Mouse (Mus musculus): ENCODE measurements around the gene Copz2. TPM values are rescaled to one million over a fixed set of nuclear protein-coding genes. Genes with fewer than 3 reads are reported as not detected.
A peak's percentile ranks its signal among the peaks of the same experiment; 100 is the strongest.

The Copz2 gene
- polyA plus RNA-seq, 1 experiment from 2014 or later = 27.8 TPM

DNA sequence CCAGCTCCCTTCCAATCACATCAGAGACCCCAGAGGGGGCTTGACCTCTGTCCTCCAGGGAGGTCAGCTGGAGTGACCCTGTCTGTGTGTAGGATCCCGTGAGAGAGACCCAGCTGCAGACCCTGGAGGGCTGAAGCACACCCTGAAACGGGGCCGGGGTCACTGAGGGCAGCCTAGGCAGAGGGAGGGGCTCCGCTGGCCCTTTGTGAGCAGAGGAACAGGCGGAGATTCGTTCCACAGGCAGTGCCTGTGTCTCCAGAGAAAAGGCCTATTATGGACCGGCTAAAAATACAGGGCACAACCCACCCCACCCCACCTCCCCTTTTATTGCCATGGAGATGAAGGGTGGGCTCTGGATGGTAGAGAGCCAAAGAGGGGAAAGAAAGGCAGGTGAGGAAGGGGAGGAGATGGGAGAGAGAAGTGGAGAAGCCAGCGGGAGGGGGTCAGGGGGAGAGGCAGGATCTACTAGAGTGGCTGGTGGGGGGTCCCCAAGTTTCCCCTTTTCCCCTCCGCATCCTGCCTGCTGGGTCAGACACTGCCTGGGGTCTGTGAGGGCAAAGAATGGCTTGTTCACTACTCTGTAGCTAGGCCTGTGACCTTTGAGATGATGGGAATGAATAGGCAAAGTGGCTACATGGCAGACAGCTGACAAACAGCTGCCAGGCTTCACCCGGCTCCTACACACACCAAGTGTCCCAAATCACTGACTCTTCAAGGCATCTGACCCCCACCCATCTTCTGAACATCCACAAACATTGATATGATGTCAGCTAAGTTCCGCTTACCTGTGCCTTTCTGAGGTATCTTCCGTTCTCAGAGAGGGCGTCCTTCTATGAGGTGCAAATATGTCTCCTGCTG lies 50.0 kb downstream of the Copz2 start:
- H3K4me2 ChIP-seq = peak overlapping the region; percentile 41
- H3K9me3 ChIP-seq = no peaks in the 10 kb centered on the region
- peaks cover 80% of the 10 kb centered on the region for H3K4me1 ChIP-seq
- no peaks in the 10 kb centered on the region for H3K27me3 ChIP-seq
- ATAC-seq (ENCODE audit: low FRiP score) = peak; percentile 65
- no peak overlapping the region for H3K4me3 ChIP-seq (replicated peaks)
- peak overlapping the region; percentile 98 for H3K27ac ChIP-seq
- H3K9ac ChIP-seq = peak overlapping the region; percentile 51
- H3K36me3 ChIP-seq (replicated peaks) = no peaks in the 10 kb centered on the region
- WGBS = 21% methylated on average over 13 of the region's 13 CpGs

DNA sequence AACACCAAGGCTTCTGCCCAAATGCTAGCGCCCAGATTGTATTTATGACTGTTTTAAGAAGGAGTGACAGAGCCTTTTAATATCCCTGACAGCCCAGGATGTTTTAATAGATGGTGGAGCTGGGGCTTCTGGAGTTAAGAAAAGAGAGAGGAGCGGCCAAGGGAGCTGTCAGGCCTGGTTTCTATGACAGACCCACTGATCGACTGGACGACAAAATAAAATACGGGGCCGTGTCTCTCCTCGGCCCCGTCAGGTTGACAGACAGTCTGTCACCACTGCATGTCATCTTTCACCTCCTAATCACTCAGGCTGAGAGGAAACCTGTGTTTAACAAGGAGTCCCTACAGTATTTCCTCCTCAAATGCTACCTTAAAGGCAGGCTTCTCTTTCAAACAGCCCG lies 51.7 kb downstream of the Copz2 start:
- Histone ChIP-seq H3K9ac (no peak overlapping the region), H3K9me3 (no peaks in the 10 kb centered on the region), H3K27ac (peak overlapping the region; percentile 98), H3K4me3 (replicated peaks) (no peak overlapping the region), H3K27me3 (no peaks in the 10 kb centered on the region), H3K4me1 (peaks cover 92% of the 10 kb centered on the region), H3K36me3 (replicated peaks) (peaks cover 3% of the 10 kb centered on the region; the same call in 1 of the 2 replicates), H3K4me2 (no peak overlapping the region)
- WGBS = 44% methylated on average over 9 of the region's 9 CpGs
- no peak for ATAC-seq (ENCODE audit: low FRiP score)

DNA sequence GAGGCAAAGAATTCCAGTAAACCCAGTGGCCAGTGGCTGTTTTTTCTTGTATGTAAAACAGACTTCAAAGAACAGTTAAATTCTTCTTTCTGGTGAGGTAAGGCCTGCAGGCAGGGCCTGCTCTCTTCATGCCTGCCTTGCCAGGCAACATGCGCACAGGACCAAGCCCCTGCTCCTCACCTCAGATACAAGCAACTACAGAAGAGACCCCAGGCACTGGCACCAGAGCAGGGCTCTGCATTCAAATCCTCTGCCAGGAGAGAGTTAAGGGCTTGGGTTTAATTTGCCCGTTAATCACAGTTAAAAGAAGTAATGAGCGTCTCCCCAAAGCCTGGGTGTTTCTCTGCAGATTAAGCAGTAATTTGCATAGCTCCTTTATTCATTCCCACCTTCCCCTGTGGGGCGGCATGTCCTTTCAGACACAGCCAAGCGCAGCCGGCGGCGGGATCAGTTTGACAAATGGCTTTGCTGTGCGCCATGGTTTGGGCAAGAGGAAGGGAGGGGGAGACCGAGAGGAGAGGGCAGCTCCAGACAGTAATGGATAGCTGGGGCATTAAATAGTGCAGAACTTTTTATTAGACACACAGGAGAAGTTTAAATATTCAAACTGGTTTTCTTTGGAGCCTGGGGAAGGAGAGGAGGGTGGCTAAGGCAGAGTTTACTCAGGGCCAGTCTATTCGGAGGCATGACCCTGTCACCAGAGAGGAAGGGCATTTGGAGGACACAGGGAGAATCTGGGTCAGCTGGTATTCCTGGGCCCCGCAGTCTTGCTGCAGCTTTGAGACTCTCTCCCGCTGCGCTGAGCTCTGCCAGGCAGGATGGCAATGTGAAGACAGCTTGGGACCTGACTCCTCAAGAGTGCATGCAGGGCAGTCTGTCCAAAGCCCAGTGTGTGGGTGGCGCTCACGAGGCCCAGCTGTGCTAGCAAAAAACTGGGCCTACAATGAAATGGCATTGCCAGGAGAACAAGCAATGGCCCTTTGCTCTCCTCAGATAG lies 53.3 kb downstream of the Copz2 start:
- Histone ChIP-seq H3K9me3 (no peaks in the 10 kb centered on the region), H3K27me3 (no peaks in the 10 kb centered on the region), H3K9ac (peak overlapping the region; percentile 45), H3K36me3 (replicated peaks) (peaks cover 13% of the 10 kb centered on the region), H3K4me1 (peaks cover 93% of the 10 kb centered on the region), H3K27ac (peak overlapping the region; percentile 98), H3K4me2 (peak overlapping the region; percentile 24), H3K4me3 (replicated peaks) (no peak overlapping the region)
- 3% methylated on average over 16 of the region's 16 CpGs for WGBS
- ATAC-seq (ENCODE audit: low FRiP score) = peak; percentile 79

DNA sequence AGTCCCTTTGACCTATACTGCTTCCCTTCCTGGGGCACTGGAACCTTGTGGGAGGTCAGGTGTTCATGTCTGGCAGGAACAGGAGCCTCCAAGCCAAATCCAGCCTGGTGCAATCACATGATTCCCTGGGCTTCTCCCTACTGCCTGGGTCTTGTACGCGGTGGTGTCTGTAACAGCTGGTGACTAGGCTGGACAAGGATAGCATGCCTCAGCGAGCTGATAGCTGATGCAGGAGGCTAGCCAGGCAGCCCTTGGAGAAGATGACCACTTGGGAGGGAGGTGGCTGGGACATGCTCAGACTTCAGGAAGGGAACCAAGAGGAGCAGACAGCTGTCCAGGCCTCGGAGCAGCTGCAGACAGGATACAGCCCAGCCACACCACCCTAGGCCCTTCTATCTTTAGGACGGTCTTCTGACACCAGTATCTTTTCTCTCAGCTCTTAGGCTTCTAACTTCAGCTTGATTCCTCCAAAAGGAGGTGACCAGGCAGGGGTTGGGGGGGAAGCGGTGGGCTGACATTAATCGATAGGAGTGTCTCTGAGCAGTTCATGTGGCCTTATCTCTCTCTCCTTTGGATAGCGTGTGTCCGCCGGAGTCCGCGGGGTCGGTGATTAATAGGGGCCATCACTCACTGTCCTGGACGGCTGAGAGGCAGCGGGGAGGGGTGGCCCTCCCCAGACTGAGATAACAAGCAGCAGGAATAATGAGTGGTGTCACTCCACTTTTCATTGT lies 56.9 kb downstream of the Copz2 start:
- Histone ChIP-seq H3K36me3 (replicated peaks) (peaks cover 39% of the 10 kb centered on the region), H3K9me3 (no peaks in the 10 kb centered on the region), H3K9ac (0 out of 2 replicates have a peak overlapping the region, but pooled peaks have one; percentile 22), H3K4me2 (no peak overlapping the region), H3K27ac (peak overlapping the region; percentile 61), H3K27me3 (no peaks in the 10 kb centered on the region), H3K4me3 (replicated peaks) (no peak overlapping the region), H3K4me1 (peaks cover 77% of the 10 kb centered on the region)
- ATAC-seq (ENCODE audit: low FRiP score) = no peak
- WGBS = 61% methylated on average over 15 of the region's 15 CpGs

DNA sequence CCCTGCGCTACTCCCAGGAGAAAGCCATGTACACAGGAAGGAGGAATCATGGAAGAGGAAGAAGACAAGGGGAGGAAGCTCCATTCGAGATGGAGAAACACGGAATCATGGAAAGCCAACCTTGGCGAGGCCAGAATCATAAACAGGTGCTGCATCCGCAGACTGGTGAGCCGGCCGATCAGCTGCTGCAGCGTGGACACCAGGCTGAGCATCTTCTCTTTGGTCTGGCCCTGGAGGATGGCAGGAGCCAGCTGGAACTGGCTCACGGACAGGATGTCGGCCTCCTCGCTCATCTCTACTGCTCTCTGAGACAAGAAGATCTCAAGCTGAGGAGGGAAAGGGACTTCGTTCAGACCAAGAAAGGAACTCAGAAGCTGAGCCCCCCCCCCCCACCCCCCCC lies 58.9 kb downstream of the Copz2 start:
- WGBS = 91% methylated on average over 12 of the region's 12 CpGs
- Histone ChIP-seq H3K4me2 (no peak overlapping the region), H3K36me3 (replicated peaks) (peaks cover 53% of the 10 kb centered on the region), H3K27me3 (no peaks in the 10 kb centered on the region), H3K9me3 (no peaks in the 10 kb centered on the region), H3K9ac (no peak overlapping the region), H3K4me3 (replicated peaks) (no peak overlapping the region), H3K4me1 (peaks cover 57% of the 10 kb centered on the region), H3K27ac (no peak overlapping the region)
- ATAC-seq (ENCODE audit: low FRiP score) = no peak

DNA sequence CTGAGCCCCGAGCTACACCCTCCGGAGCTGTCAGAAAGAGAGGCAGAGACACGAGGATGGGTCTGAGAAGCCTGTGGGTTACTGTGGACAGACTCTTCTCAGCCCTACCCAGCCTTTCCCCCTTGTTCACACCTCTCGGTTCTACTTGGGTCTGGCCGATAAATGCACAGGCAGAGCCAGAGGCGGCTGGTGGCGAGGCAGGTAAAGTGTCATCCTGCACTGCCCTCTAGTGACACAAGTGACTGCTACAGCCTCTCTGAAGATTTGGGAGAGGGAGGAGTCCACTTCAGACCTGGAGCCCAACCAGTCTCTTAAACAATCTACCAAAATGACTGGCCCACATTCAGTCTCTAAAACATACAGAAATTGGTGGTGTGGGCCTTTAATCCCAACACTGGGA lies 60.3 kb downstream of the Copz2 start:
- peaks cover 53% of the 10 kb centered on the region for H3K36me3 ChIP-seq (replicated peaks)
- WGBS = 21% methylated on average over 7 of the region's 7 CpGs
- H3K27ac ChIP-seq = peak overlapping the region; percentile 46; the same call in 1 of the 2 replicates
- H3K4me3 ChIP-seq (replicated peaks) = no peak overlapping the region
- H3K9me3 ChIP-seq = no peaks in the 10 kb centered on the region
- ATAC-seq (ENCODE audit: low FRiP score) = peak; percentile 72
- H3K4me2 ChIP-seq = no peak overlapping the region
- H3K4me1 ChIP-seq = peaks cover 53% of the 10 kb centered on the region
- peak overlapping the region; percentile 17; the same call in 1 of the 2 replicates for H3K9ac ChIP-seq
- H3K27me3 ChIP-seq = no peaks in the 10 kb centered on the region

MicroRNAs within 50 kb of the gene (microRNA counts, 519-probe panel; counts per million panel counts)
- microRNA mmu-miR-152 = 5,087 counts per million, percentile 67 among the panel's probes with 10 or more counts

Small RNAs within 50 kb of the gene (microRNA-seq; reads per million reads assigned to microRNA genes)
- gene Mir152 = 63.8 reads per million, percentile 45 among the genes with 10 or more reads in this experiment

Other genes starting within 250 kb of the Copz2 start
- 31.0 and 40.3 TPM in 2 replicates for gene Snx11, start 72.3 kb upstream of the Copz2 start, polyA plus RNA-seq (2016; fragmentation: Nextera tagmentation; extraction: Ambion mirVana)
- gene Cbx1, start 60.7 kb upstream of the Copz2 start, polyA plus RNA-seq (2016; fragmentation: Nextera tagmentation; extraction: Ambion mirVana) = 168 and 172 TPM in 2 replicates
- 72.8 and 76.0 TPM in 2 replicates for gene Nfe2l1, start 19.9 kb upstream of the Copz2 start, polyA plus RNA-seq (2016; fragmentation: Nextera tagmentation; extraction: Ambion mirVana)
- gene Cdk5rap3, start 66.6 kb downstream of the Copz2 start, polyA plus RNA-seq (2016; fragmentation: Nextera tagmentation; extraction: Ambion mirVana) = 102 and 106 TPM in 2 replicates
- gene Prr15l, start 78.2 kb downstream of the Copz2 start, polyA plus RNA-seq (2016; fragmentation: Nextera tagmentation; extraction: Ambion mirVana) = 0.58 and 0.60 TPM in 2 replicates
- gene Pnpo, start 94.1 kb downstream of the Copz2 start, polyA plus RNA-seq (2016; fragmentation: Nextera tagmentation; extraction: Ambion mirVana) = 17.2 and 17.4 TPM in 2 replicates
- gene Sp2, start 133.1 kb downstream of the Copz2 start, polyA plus RNA-seq (2016; fragmentation: Nextera tagmentation; extraction: Ambion mirVana) = 23.1 and 27.2 TPM in 2 replicates
- 0.26 and 0.51 TPM in 2 replicates for gene Sp6, start 163.5 kb downstream of the Copz2 start, polyA plus RNA-seq (2016; fragmentation: Nextera tagmentation; extraction: Ambion mirVana)
- 26.0 and 28.0 TPM in 2 replicates for gene Scrn2, start 180.1 kb downstream of the Copz2 start, polyA plus RNA-seq (2016; fragmentation: Nextera tagmentation; extraction: Ambion mirVana)
- 2.3 and 3.2 TPM in 2 replicates for gene Lrrc46, start 191.5 kb downstream of the Copz2 start, polyA plus RNA-seq (2016; fragmentation: Nextera tagmentation; extraction: Ambion mirVana)
- 64.0 and 65.8 TPM in 2 replicates for gene Mrpl10, start 191.7 kb downstream of the Copz2 start, polyA plus RNA-seq (2016; fragmentation: Nextera tagmentation; extraction: Ambion mirVana)
- gene Osbpl7, start 200.8 kb downstream of the Copz2 start, polyA plus RNA-seq (2016; fragmentation: Nextera tagmentation; extraction: Ambion mirVana) = 8.2 and 8.7 TPM in 2 replicates